10 mouse cellular contexts compared by ENCODE assay signal in genomic region chr7:5057381-5057780, GRCm38 (mm10). TPM values are rescaled to one million over a fixed set of nuclear protein-coding genes. Genes with fewer than 3 reads are reported as not detected.
DNase-seq lines count a peak whose midpoint lies in the region; ATAC-seq and TF ChIP-seq lines count a peak whose summit lies in the region.
"Had no signal": no experiment of that assay in that cellular context is flagged by ENCODE, and none has a peak within 500 bp of the region (broad histone marks: within the 10 kb centered on the region; RNA-seq: fewer than 3 reads in every experiment).

No protein-coding gene starts in this region.

- H3K9ac ChIP-seq in lung, embryonic 14.5 days, result peak overlapping the region; percentile 57
- no peak overlapping the region; the same call in 1 of the 2 replicates for H3K9ac ChIP-seq in lung, postnatal 0 days (replicated peaks; ENCODE audit: low read depth)
- peak overlapping the region; percentile 78 for H3K9ac ChIP-seq in forebrain, embryonic 15.5 days (replicated peaks)
- H3K9ac ChIP-seq in limb, embryonic 12.5 days (replicated peaks), result peak overlapping the region; percentile 84; the same call in 1 of the 2 replicates
- peak overlapping the region; percentile 50 for H3K9ac ChIP-seq in stomach, embryonic 15.5 days

- no peaks in the 10 kb centered on the region for H3K36me3 ChIP-seq in lung, embryonic 14.5 days (ENCODE audit: insufficient read depth)
- no peaks in the 10 kb centered on the region for H3K36me3 ChIP-seq in lung, postnatal 0 days (ENCODE audit: insufficient read depth, low read length)
- no peaks in the 10 kb centered on the region for H3K36me3 ChIP-seq in forebrain, embryonic 15.5 days
- H3K36me3 ChIP-seq in limb, embryonic 12.5 days, result 0 out of 2 replicates have a peak, but pooled peaks cover 3% of the 10 kb centered on the region
- no peaks in the 10 kb centered on the region for H3K36me3 ChIP-seq in stomach, embryonic 15.5 days

- peaks cover 62% of the 10 kb centered on the region for H3K27me3 ChIP-seq in lung, embryonic 14.5 days (ENCODE audit: insufficient read depth, low read length)
- H3K27me3 ChIP-seq in lung, postnatal 0 days (replicated peaks; ENCODE audit: insufficient read depth, low read length), result peaks cover 54% of the 10 kb centered on the region
- peaks cover 46% of the 10 kb centered on the region for H3K27me3 ChIP-seq in forebrain, embryonic 15.5 days
- H3K27me3 ChIP-seq in limb, embryonic 12.5 days, result peaks cover 68% of the 10 kb centered on the region
- peaks cover 60% of the 10 kb centered on the region for H3K27me3 ChIP-seq in stomach, embryonic 15.5 days (replicated peaks)

- H3K4me3 ChIP-seq in lung, embryonic 14.5 days (ENCODE audit: low read depth, low read length), result peak overlapping the region; percentile 50
- H3K4me3 ChIP-seq in lung, postnatal 0 days (ENCODE audit: low read depth, low read length), result no peak overlapping the region
- H3K4me3 ChIP-seq in forebrain, embryonic 15.5 days, result peak overlapping the region; percentile 63
- peak overlapping the region; percentile 61 for H3K4me3 ChIP-seq in limb, embryonic 12.5 days (replicated peaks)
- peak overlapping the region; percentile 52 for H3K4me3 ChIP-seq in stomach, embryonic 15.5 days (replicated peaks)
- H3K4me3 ChIP-seq: myocyte had no signal

- peaks cover 18% of the 10 kb centered on the region; the same call in 1 of the 2 replicates for H3K4me1 ChIP-seq in lung, embryonic 14.5 days (ENCODE audit: insufficient read depth)
- peaks cover 14% of the 10 kb centered on the region for H3K4me1 ChIP-seq in lung, postnatal 0 days (ENCODE audit: insufficient read depth, low read depth, low read length)
- H3K4me1 ChIP-seq in forebrain, embryonic 15.5 days, result peaks cover 62% of the 10 kb centered on the region
- peaks cover 48% of the 10 kb centered on the region for H3K4me1 ChIP-seq in limb, embryonic 12.5 days (replicated peaks)
- H3K4me1 ChIP-seq in stomach, embryonic 15.5 days, result peaks cover 37% of the 10 kb centered on the region

- no peak overlapping the region for H3K27ac ChIP-seq in lung, embryonic 14.5 days (ENCODE audit: low read depth)
- H3K27ac ChIP-seq in lung, postnatal 0 days (ENCODE audit: low read length), result no peak overlapping the region
- H3K27ac ChIP-seq in forebrain, embryonic 15.5 days (replicated peaks), result peak overlapping the region; percentile 62; the same call in 1 of the 2 replicates
- no peak overlapping the region for H3K27ac ChIP-seq in limb, embryonic 12.5 days
- H3K27ac ChIP-seq in stomach, embryonic 15.5 days, result peak overlapping the region; percentile 11; the same call in 1 of the 2 replicates

- no peak for TF ChIP-seq EP300 in lung, postnatal 0 days (IDR thresholded peaks at IDR 0.05)

- peak overlapping the region; percentile 74 for H3K4me2 ChIP-seq in lung, embryonic 14.5 days
- no peak overlapping the region for H3K4me2 ChIP-seq in lung, postnatal 0 days (replicated peaks; ENCODE audit: low read depth, low read length)
- peak overlapping the region; percentile 67 for H3K4me2 ChIP-seq in forebrain, embryonic 15.5 days (replicated peaks)
- peak overlapping the region; percentile 83 for H3K4me2 ChIP-seq in limb, embryonic 12.5 days
- peak overlapping the region; percentile 75 for H3K4me2 ChIP-seq in stomach, embryonic 15.5 days

- TF ChIP-seq CTCF in lung, embryonic 14.5 days (IDR thresholded peaks at IDR 0.05; ENCODE audit: low read depth), result no peak
- TF ChIP-seq CTCF in lung, postnatal 0 days (IDR thresholded peaks at IDR 0.05), result no peak

- ATAC-seq in lung, embryonic 14.5 days (ENCODE audit: insufficient read depth), result no peak
- ATAC-seq in lung, postnatal 0 days, result no peak
- ATAC-seq in forebrain, embryonic 15.5 days (replicated peaks), result no peak
- ATAC-seq in limb, embryonic 12.5 days (ENCODE audit: insufficient number of reproducible peaks, insufficient read depth, low FRiP score, low TSS enrichment, low read depth), result no peak
- ATAC-seq in stomach, embryonic 15.5 days (ENCODE audit: insufficient read depth, low FRiP score, low read depth), result no peak

- 29% methylated on average over 8 of the region's 8 CpGs for WGBS in lung, embryonic 14.5 days
- WGBS in lung, postnatal 0 days, result 25% methylated on average over 8 of the region's 8 CpGs
- 34% methylated on average over 8 of the region's 8 CpGs for WGBS in forebrain, embryonic 15.5 days
- 30% methylated on average over 8 of the region's 8 CpGs for WGBS in limb, embryonic 12.5 days
- WGBS in stomach, embryonic 15.5 days, result 34% methylated on average over 8 of the region's 8 CpGs

- no peak for DNase-seq in lung, embryonic 14.5 days
- no peak for DNase-seq in lung, postnatal 0 days (ENCODE audit: low spot score)
- no peak for DNase-seq in frontal cortex, postnatal 36 days (ENCODE audit: low spot score in 2 of 2)
- DNase-seq in adrenal gland, adult 18-20 months (ENCODE audit: low spot score in 2 of 2), result no peak

- no peaks in the 10 kb centered on the region for H3K9me3 ChIP-seq in lung, embryonic 14.5 days (ENCODE audit: low read depth, low read length)
- H3K9me3 ChIP-seq in lung, postnatal 0 days (ENCODE audit: low read length), result no peaks in the 10 kb centered on the region
- no peaks in the 10 kb centered on the region for H3K9me3 ChIP-seq in forebrain, embryonic 15.5 days
- H3K9me3 ChIP-seq in limb, embryonic 12.5 days, result 0 out of 2 replicates have a peak, but pooled peaks cover 3% of the 10 kb centered on the region
- H3K9me3 ChIP-seq in stomach, embryonic 15.5 days, result no peaks in the 10 kb centered on the region

RNA-seq across cellular contexts. Expression of gene U2af2, which starts 4.6 kb away (rescaled TPM):
- 145 and 162 TPM in 2 replicates for polyA plus RNA-seq in lung, embryonic 14.5 days (2014; fragmentation: Nextera tagmentation; extraction: Ambion mirVana)
- 42.0 and 46.1 TPM in 2 replicates for polyA plus RNA-seq in lung, postnatal 0 days (2015; fragmentation: Nextera tagmentation; extraction: Ambion mirVana)
- 136 TPM in 2 replicates for polyA plus RNA-seq in forebrain, embryonic 15.5 days (2015; fragmentation: Nextera tagmentation; extraction: Ambion mirVana)
- polyA plus RNA-seq in limb, embryonic 12.5 days (2016; fragmentation: Nextera tagmentation; extraction: Ambion mirVana), result 171 and 175 TPM in 2 replicates
- polyA plus RNA-seq in stomach, embryonic 15.5 days (2015; fragmentation: Nextera tagmentation; extraction: Ambion mirVana), result 118 and 124 TPM in 2 replicates
- 100 to 1,000 TPM; 145 to 156 TPM for total RNA-seq in adrenal gland, adult 18-20 months (2021)

RNA-seq across cellular contexts. Expression of gene Zfp580, which starts 6.0 kb away (rescaled TPM):
- 44.5 and 45.1 TPM in 2 replicates for polyA plus RNA-seq in lung, embryonic 14.5 days (2014; fragmentation: Nextera tagmentation; extraction: Ambion mirVana)
- 25.7 and 30.4 TPM in 2 replicates for polyA plus RNA-seq in lung, postnatal 0 days (2015; fragmentation: Nextera tagmentation; extraction: Ambion mirVana)
- 53.0 and 54.1 TPM in 2 replicates for polyA plus RNA-seq in forebrain, embryonic 15.5 days (2015; fragmentation: Nextera tagmentation; extraction: Ambion mirVana)
- 29.3 and 39.6 TPM in 2 replicates for polyA plus RNA-seq in limb, embryonic 12.5 days (2016; fragmentation: Nextera tagmentation; extraction: Ambion mirVana)
- polyA plus RNA-seq in stomach, embryonic 15.5 days (2015; fragmentation: Nextera tagmentation; extraction: Ambion mirVana), result 27.7 and 28.6 TPM in 2 replicates
- 1 to 10 TPM; 5.1 to 5.7 TPM for total RNA-seq in adrenal gland, adult 18-20 months (2021)

RNA-seq across cellular contexts. Expression of gene Zfp784, which starts 19.1 kb away (rescaled TPM):
- polyA plus RNA-seq in lung, embryonic 14.5 days (2014; fragmentation: Nextera tagmentation; extraction: Ambion mirVana), result 4.2 and 4.6 TPM in 2 replicates
- 6.5 and 7.7 TPM in 2 replicates for polyA plus RNA-seq in lung, postnatal 0 days (2015; fragmentation: Nextera tagmentation; extraction: Ambion mirVana)
- 7.8 and 8.5 TPM in 2 replicates for polyA plus RNA-seq in forebrain, embryonic 15.5 days (2015; fragmentation: Nextera tagmentation; extraction: Ambion mirVana)
- polyA plus RNA-seq in limb, embryonic 12.5 days (2016; fragmentation: Nextera tagmentation; extraction: Ambion mirVana), result 4.7 and 5.2 TPM in 2 replicates
- 5.4 and 6.0 TPM in 2 replicates for polyA plus RNA-seq in stomach, embryonic 15.5 days (2015; fragmentation: Nextera tagmentation; extraction: Ambion mirVana)
- 1 to 10 TPM; 3.4 to 4.1 TPM for total RNA-seq in adrenal gland, adult 18-20 months (2021)

RNA-seq across cellular contexts. Expression of gene Epn1, which starts 22.7 kb away (rescaled TPM):
- polyA plus RNA-seq in lung, embryonic 14.5 days (2014; fragmentation: Nextera tagmentation; extraction: Ambion mirVana), result 76.0 and 77.9 TPM in 2 replicates
- polyA plus RNA-seq in lung, postnatal 0 days (2015; fragmentation: Nextera tagmentation; extraction: Ambion mirVana), result 40.7 and 41.6 TPM in 2 replicates
- 94.5 and 96.9 TPM in 2 replicates for polyA plus RNA-seq in forebrain, embryonic 15.5 days (2015; fragmentation: Nextera tagmentation; extraction: Ambion mirVana)
- polyA plus RNA-seq in limb, embryonic 12.5 days (2016; fragmentation: Nextera tagmentation; extraction: Ambion mirVana), result 62.8 and 67.3 TPM in 2 replicates
- 54.5 and 59.6 TPM in 2 replicates for polyA plus RNA-seq in stomach, embryonic 15.5 days (2015; fragmentation: Nextera tagmentation; extraction: Ambion mirVana)
- 100 to 1,000 TPM; 140 to 142 TPM for total RNA-seq in adrenal gland, adult 18-20 months (2021)

RNA-seq across cellular contexts. Expression of gene 4632433K11Rik, which starts 23.5 kb away (rescaled TPM):
- polyA plus RNA-seq in lung, embryonic 14.5 days (2014; fragmentation: Nextera tagmentation; extraction: Ambion mirVana), result not detected in 2 replicates
- polyA plus RNA-seq in lung, postnatal 0 days (2015; fragmentation: Nextera tagmentation; extraction: Ambion mirVana), result not detected in 2 replicates
- not detected in 2 replicates for polyA plus RNA-seq in forebrain, embryonic 15.5 days (2015; fragmentation: Nextera tagmentation; extraction: Ambion mirVana)
- polyA plus RNA-seq in limb, embryonic 12.5 days (2016; fragmentation: Nextera tagmentation; extraction: Ambion mirVana), result not detected in 2 replicates
- polyA plus RNA-seq in stomach, embryonic 15.5 days (2015; fragmentation: Nextera tagmentation; extraction: Ambion mirVana), result not detected in 2 replicates
- total RNA-seq in adrenal gland, adult 18-20 months (2021), result not detected
- total RNA-seq: left cerebral cortex, postnatal 14 days had no signal
- polyA plus RNA-seq: heart, postnatal 0 days; myocyte had no signal

Comparison
In these comparisons a context has a peak if more than half of its experiments do, and no peak if none do; other contexts are left out.
1. H3K27ac ChIP-seq: peak in forebrain, embryonic 15.5 days (single experiment) and stomach, embryonic 15.5 days (single experiment); none in lung, embryonic 14.5 days (single experiment), lung, postnatal 0 days (single experiment) and limb, embryonic 12.5 days (single experiment).